Mouse (Mus musculus) skeletal muscle tissue, adult 2 months (tissue): ENCODE measurements around the gene Rad9a.
A peak's percentile ranks its signal among the peaks of the same experiment; 100 is the strongest.
"Not testable (repeated sequence)": the region's sequence is repeated elsewhere in the genome, so short reads cannot be mapped to it uniquely, and the experiment has no call there.

ENCODE experiments used
- DNase-seq: peaks from one replicate; pipeline ENCODE4 v3.0.0-alpha.2; 2012; ENCODE audit warnings: low read depth, low spot score

Rad9a gene

DNA sequence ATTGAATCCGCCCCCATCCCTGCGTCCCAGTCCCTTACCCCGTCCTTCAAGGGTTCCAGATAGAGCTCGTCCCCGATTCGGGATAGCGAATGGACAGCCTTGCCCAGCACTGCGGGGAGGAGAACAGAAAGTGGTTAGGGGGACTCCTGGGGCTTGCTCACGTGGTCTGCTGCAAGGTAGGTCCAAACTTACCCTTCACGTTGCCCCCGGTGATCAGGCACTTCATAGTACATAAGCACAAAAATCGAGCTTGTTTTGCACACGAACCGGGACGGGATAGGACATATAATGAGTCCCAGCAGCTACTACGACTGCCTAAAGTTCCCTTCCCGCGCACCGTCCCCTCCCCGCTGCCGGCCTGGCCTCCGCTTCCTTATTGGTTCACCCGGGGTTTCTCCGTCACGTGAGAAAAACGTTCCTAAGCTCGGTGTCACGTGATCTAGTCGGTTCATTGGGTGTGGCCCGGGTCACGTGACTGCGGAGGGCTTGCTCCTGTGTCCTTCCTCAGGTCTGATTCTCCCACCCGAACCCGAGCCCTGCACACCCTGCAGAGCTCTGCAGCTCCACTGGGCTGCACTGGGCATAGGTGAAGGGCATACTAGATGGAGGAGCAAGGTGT is at the start of gene Rad9a:
Gene Rad9a (minus strand): TSS at position 372 of the 619 bp plus-strand sequence.
- peak; percentile 97 for DNase-seq

- not testable (repeated sequence) for DNase-seq
Measured at GRCm38 (mm10) chr19:4248683-4249082, 47.2 kb upstream of the Rad9a start.

- DNase-seq: no peak
Measured at GRCm38 (mm10) chr19:4247010-4247409, 45.5 kb upstream of the Rad9a start.

- no peak for DNase-seq
Measured at GRCm38 (mm10) chr19:4244775-4245174, 43.3 kb upstream of the Rad9a start.

DNA sequence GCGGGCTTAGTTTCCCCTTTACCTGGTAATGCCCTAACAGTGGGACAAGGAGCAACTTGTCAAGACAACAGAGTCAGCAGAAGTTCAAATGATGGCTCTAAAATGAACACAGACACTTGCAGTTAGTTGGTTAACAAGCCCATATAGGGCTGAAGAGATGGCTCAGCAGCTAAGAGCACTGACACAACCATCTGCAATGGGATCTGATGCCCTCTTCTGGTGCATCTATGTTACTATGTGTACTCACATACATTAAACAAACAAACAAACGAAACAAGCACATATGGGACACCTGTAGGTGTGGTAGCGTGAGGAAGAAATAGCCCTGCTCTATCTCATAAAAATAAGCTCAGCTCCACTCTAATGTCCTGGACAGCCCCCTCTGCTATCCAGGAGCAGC is 41.0 kb upstream of the Rad9a start:
- DNase-seq: no peak

GRCm38 (mm10) chr19:4240247-4240668 is 38.8 kb upstream of the Rad9a start:
- no peak for DNase-seq

DNA sequence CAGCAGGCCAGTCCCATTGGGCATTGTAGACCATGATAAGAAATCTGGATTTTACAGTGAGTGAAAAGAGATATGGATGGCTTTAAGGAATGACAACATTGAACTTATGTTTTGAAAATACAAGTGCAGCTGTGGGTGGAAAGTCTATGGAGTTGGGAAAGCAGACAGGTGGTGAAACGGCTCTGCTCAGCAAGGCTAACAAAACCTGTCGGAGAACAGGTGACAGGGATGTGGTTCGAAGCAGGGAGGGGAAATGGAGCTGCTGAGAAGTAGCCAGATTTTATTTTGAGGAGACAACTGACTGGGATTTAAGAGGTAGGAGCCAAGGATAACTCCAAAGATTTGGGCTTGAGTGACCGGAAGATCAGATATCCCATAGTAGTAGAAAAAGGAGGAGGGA is 33.1 kb upstream of the Rad9a start:
- DNase-seq: no peak

DNA sequence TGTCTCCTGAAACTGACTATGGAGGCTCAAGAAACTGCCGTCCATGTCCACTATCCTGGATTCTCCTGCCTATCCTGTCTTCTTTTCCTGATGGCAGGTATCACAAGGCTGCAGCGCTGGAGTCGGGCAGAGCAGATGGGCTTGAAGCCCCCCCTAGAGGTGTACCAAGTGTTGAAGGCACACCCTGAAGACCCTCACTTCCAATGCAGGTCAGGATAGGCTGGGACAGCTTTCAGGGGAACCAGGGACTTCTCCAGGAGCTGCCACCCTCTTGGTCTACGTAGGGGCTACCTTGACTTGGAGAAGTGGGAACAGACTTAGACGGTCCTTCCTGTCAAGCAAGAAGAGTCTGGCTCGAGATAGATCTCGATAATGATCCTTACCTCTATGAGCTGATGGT is 31.2 kb upstream of the Rad9a start:
- no peak for DNase-seq

- DNase-seq: peak; percentile 87
Measured at GRCm38 (mm10) chr19:4232186-4232572, 30.7 kb upstream of the Rad9a start.

GRCm38 (mm10) chr19:4231253-4232185 is 30.1 kb upstream of the Rad9a start, which contains the start of gene Pold4:
TSS of gene Pold4 (plus strand) at chr19:4231899.
- DNase-seq: peak; percentile 98

DNA sequence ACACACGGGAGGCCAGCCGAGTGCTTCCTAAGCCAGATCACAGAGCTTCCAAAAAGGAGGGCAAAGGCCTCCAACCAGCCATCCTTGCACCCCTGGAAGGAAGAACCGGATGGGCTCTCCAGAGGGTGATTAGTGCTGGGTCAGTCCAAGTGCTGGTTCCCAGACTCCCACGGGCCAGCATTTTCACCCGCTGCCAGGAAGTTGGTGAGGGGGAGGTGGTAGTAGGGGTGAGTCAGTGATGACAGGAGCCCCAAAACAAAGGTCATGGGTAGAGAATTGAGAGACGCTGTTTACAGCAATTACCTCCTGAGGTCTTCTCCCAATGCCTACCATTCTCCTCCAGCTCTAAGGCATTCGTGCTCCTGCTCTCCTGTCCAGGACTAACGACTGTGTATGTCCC is 29.0 kb upstream of the Rad9a start:
- DNase-seq: no peak

GRCm38 (mm10) chr19:4229451-4230076 is 28.1 kb upstream of the Rad9a start:
- DNase-seq: no peak

DNA sequence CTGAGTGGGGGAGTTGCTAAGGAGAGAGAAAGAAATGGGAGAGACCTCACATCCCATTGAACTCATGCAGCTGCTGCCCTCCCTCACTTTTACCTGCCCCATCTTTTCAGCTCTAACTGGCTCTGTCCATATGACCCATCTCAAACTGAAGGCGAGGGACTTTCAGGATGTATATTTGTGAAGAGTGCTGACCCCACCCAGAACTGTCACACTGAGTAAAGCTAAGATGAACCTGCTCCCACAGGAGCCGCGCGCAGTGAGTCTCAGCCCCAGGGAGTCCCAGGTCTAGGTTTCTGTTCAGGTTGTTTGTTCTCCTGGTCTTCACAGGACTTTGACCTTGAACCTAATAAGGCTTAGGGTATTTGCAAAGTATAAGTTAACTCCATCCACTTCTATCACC is 27.4 kb upstream of the Rad9a start:
- no peak for DNase-seq

DNA sequence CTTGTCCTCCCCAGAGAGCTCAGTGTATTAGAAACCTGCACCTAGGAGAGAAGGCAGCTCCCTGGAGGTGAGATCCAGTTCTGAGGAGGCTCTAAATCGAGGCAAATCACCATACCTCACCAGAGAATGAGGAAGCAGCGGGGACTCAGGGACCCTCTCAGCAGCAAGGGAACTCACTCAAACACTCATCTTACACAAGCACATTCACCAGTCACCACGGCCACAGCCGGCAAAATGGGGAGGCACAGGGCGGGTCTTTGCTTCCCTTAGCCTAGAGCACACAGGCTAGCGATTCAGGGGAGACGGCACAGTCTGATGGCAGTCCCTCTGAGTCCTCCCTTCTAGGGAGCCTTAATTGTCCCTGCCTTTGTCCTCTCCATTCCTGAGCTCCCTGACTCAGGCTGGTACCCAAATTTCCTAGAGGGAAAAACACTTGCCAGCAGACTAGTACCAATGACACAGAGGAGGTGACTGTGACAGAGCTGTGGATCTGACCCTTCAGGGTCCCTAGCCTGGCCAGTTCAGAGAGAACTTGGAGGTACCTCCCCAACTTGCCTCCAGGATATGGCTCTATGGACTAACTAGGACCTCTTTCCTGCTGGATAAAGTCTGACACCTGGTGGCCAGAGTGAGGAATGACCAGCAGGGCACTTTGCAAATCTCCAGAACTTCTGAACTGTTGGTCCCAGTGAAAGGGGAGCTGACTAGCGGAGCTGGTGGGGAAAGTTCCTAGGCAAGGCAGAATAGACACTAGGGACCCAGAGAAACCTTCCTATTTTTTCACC is 26.6 kb upstream of the Rad9a start:
- DNase-seq: peak; percentile 79

GRCm38 (mm10) chr19:4227446-4227845 is 26.0 kb upstream of the Rad9a start:
- no peak for DNase-seq

DNA sequence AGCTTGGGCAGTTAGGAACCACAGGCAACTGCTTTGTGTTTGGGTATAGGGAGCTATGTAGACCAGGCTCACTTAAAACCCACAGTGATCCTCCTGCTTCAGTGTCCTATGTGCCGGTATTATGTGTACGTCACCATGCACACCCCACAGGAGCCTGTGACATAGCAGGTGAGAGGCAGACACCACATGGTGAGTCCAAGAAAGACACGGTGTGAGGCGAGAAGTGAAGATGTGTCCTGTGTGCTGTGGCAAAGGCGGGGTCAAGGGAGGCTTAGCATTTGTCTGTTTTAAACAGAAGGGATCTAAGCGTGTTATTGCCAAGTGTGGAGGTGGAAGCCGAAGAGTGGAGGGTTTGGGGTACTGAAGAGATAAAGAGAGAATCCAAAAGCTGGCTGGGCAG is 25.3 kb upstream of the Rad9a start:
- DNase-seq: no peak

GRCm38 (mm10) chr19:4222165-4222564 is 20.7 kb upstream of the Rad9a start:
- DNase-seq: no peak

- no peak for DNase-seq
Measured at GRCm38 (mm10) chr19:4220957-4221743, 19.7 kb upstream of the Rad9a start.

GRCm38 (mm10) chr19:4220416-4220815 is 19.0 kb upstream of the Rad9a start:
- DNase-seq: no peak

- DNase-seq: no peak
Measured at GRCm38 (mm10) chr19:4219943-4220342, 18.5 kb upstream of the Rad9a start.

DNA sequence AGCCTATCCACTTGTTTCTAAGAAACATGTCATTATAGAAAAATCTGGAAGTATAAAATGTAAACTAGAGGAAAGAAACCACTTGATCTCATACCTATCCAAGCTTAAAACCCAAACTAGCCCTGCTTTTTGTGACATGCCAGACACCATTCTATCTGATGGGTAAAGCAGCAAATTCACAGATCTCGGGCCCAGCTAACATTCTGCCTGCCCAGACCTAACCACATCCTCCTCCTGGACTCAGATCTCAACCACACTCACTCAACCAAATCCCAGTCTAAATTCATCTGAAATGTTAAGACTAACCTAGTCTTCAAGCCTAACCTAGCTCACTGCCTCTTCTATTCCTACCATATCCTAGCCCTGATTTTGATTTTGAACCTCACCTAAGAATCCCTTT is 17.3 kb upstream of the Rad9a start:
- no peak for DNase-seq
